ENCODE assay signal across 18 mouse cellular contexts in genomic region chr6:90892401-90892800, GRCm38 (mm10).
DNase-seq lines count a peak whose midpoint lies in the region; ATAC-seq lines count a peak whose summit lies in the region.
"Had no signal": no experiment of that assay in that cellular context is flagged by ENCODE, and none has a peak within 500 bp of the region (broad histone marks: within the 10 kb centered on the region; RNA-seq: fewer than 3 reads in every experiment).

No protein-coding gene starts in this region.

- peak; percentile 59 for DNase-seq in heart, adult 11 months
- no peak for DNase-seq in heart, postnatal 36 days
- DNase-seq in midbrain, embryonic 11.5 days (ENCODE audit: low spot score, missing footprints): peak; percentile 64
- DNase-seq: adrenal gland, adult 2 months; adrenal gland, adult 8-10 months; adrenal gland, postnatal 10 days; adrenal gland, postnatal 14 days; adrenal gland, postnatal 25 days; adrenal gland, postnatal 36 days; B cell, adult 2 months; cerebellum, adult 11 months; cerebellum, adult 11-12 months; cerebellum, adult 18-20 months had no signal

- 97% methylated on average over 1 of the region's 1 CpGs for WGBS in midbrain, embryonic 11.5 days
- 91% methylated on average over 1 of the region's 1 CpGs for WGBS in midbrain, embryonic 16.5 days

- no peak overlapping the region for H3K4me3 ChIP-seq in midbrain, embryonic 11.5 days (ENCODE audit: low read depth, low read length)
- no peak overlapping the region for H3K4me3 ChIP-seq in midbrain, embryonic 16.5 days (ENCODE audit: low read depth, low read length)

- H3K36me3 ChIP-seq in midbrain, embryonic 11.5 days (ENCODE audit: control insufficient read depth, insufficient read depth, low read length): no peaks in the 10 kb centered on the region
- no peaks in the 10 kb centered on the region for H3K36me3 ChIP-seq in midbrain, embryonic 16.5 days (ENCODE audit: control insufficient read depth, insufficient read depth, low read length)
- H3K36me3 ChIP-seq: G1E had no signal

- H3K9me3 ChIP-seq in midbrain, embryonic 11.5 days (ENCODE audit: control insufficient read depth, low read length): no peaks in the 10 kb centered on the region
- no peaks in the 10 kb centered on the region for H3K9me3 ChIP-seq in midbrain, embryonic 16.5 days (replicated peaks; ENCODE audit: control insufficient read depth, low read length, poor library complexity, severe bottlenecking)
- H3K9me3 ChIP-seq: G1E had no signal

- H3K27me3 ChIP-seq in midbrain, embryonic 11.5 days (ENCODE audit: control insufficient read depth, insufficient read depth, low read length): no peaks in the 10 kb centered on the region
- H3K27me3 ChIP-seq in midbrain, embryonic 16.5 days (ENCODE audit: control insufficient read depth, insufficient read depth, low read depth, low read length): no peaks in the 10 kb centered on the region
- H3K27me3 ChIP-seq: Patski had no signal

- H3K27ac ChIP-seq in midbrain, embryonic 11.5 days (ENCODE audit: low read depth, low read length): no peak overlapping the region
- H3K27ac ChIP-seq in midbrain, embryonic 16.5 days (ENCODE audit: low read length): no peak overlapping the region

- H3K4me1 ChIP-seq in midbrain, embryonic 11.5 days (ENCODE audit: control insufficient read depth, insufficient read depth, low read length): no peaks in the 10 kb centered on the region
- H3K4me1 ChIP-seq in midbrain, embryonic 16.5 days (ENCODE audit: control insufficient read depth, insufficient read depth, low read length): no peaks in the 10 kb centered on the region

- H3K4me2 ChIP-seq in midbrain, embryonic 11.5 days: no peak overlapping the region
- no peak overlapping the region for H3K4me2 ChIP-seq in midbrain, embryonic 16.5 days (ENCODE audit: low read length)

- ATAC-seq in midbrain, embryonic 11.5 days (ENCODE audit: low FRiP score): no peak
- ATAC-seq in midbrain, embryonic 16.5 days: no peak
- ATAC-seq: activated CD4-positive, CD25-positive, alpha-beta regulatory T cell, adult 4 months; CD4-positive, CD25-positive, alpha-beta regulatory T cell, adult 4 months; Patski had no signal

- intact Hi-C loops in heart, postnatal 36 days (cut with DNase I): no loop called here

- no peak overlapping the region for H3K9ac ChIP-seq in midbrain, embryonic 11.5 days (ENCODE audit: low read length)
- no peak overlapping the region for H3K9ac ChIP-seq in midbrain, embryonic 16.5 days (ENCODE audit: low read depth, low read length)

Comparison
In these comparisons a context has a peak if more than half of its experiments do, and no peak if none do; other contexts are left out.
1. DNase-seq: peak in heart, adult 11 months (single experiment) and midbrain, embryonic 11.5 days (single experiment); none in heart, postnatal 36 days (0 of 2).